Mouse (Mus musculus) CH12.LX (cell line): ENCODE data around the gene Trim40.

Source experiments
- CTCF ChIP-seq, 2 experiments: IDR thresholded peaks in 1 of 2; conservative IDR thresholded peaks in 1 of 2; 2 replicates each; pipeline ENCODE4 v1.5.1; 2011 to 2012; ENCODE audit warnings: low read depth in 2 of 2, low read length in 2 of 2, improper control_type of control experiment in 1 of 2, inconsistent platforms in 1 of 2, mild to moderate bottlenecking in 1 of 2, moderate library complexity in 1 of 2
- POLR2A ChIP-seq: IDR thresholded peaks from 2 replicates; pipeline ENCODE4 v1.6.1; 2011; ENCODE audit warnings: low read depth, mild to moderate bottlenecking, improper control_type of control experiment, low read length
- SMC3 ChIP-seq: IDR thresholded peaks from 2 replicates; pipeline ENCODE4 v1.6.1; 2011; ENCODE audit warnings: low read depth, low read length, improper control_type of control experiment
- UBTF ChIP-seq: IDR thresholded peaks from 2 replicates; pipeline ENCODE4 v1.6.1; 2012; ENCODE audit warnings: low read depth, mild to moderate bottlenecking, inconsistent platforms, low read length, improper control_type of control experiment, moderate library complexity

- TF ChIP-seq POLR2A = no peak
- TF ChIP-seq UBTF = no peak
- no peak for TF ChIP-seq CTCF (conservative IDR thresholded peaks at IDR 0.05 in 1 of 2, IDR thresholded peaks at IDR 0.05 in 1 of 2; ENCODE audit: low read depth in 2 of 2, low read length in 2 of 2)
- TF ChIP-seq SMC3 = no peak
Measured at GRCm38 (mm10) chr17:36909802-36910201, 19.9 kb upstream of the Trim40 start.
